Mouse (Mus musculus) heart, postnatal 36 days (tissue): ENCODE results near the gene Usp17lb. TPM values are rescaled to one million over a fixed set of nuclear protein-coding genes. Genes with fewer than 3 reads are reported as not detected.
"Not testable (repeated sequence)": the region's sequence is repeated elsewhere in the genome, so short reads cannot be mapped to it uniquely, and the experiment has no call there.

ENCODE experiments used
- DNase-seq, 2 experiments: peaks; one replicate each; pipeline ENCODE4 v3.0.0; 2021 to 2022
- intact Hi-C: fragments of 180-260 bp; cut with DNase I; formaldehyde crosslinking; loops from one replicate; pipeline ENCODE4 v1.15.1; 2025
- total RNA-seq, 2 experiments: library from RNA; stranded (reverse); gene quantifications; 2 replicates each; pipeline ENCODE4 v1.2.3; 2021

The Usp17lb gene
- not detected for total RNA-seq

GRCm38 (mm10) chr7:104842503-104842902 lies at the start of gene Usp17lb:
TSS of gene Usp17lb (minus strand) at chr7:104842603.
- intact Hi-C loops: no loop called here
- DNase-seq: no peak

- intact Hi-C loops: no loop called here
- DNase-seq: no peak
Observed at GRCm38 (mm10) chr7:104877731-104878130, 35.3 kb upstream of the Usp17lb start, which contains the start of gene Olfr665. TSS of gene Olfr665 (plus strand) at chr7:104878031.

GRCm38 (mm10) chr7:104861381-104861780 lies 19.0 kb upstream of the Usp17lb start:
- intact Hi-C loops: no loop called here
- no peak for DNase-seq

GRCm38 (mm10) chr7:104857683-104858082 lies 15.3 kb upstream of the Usp17lb start:
- intact Hi-C loops: no loop called here
- no peak for DNase-seq

- DNase-seq, intact Hi-C loops: not testable (repeated sequence)
Observed at GRCm38 (mm10) chr7:104856709-104857108, 14.3 kb upstream of the Usp17lb start, which contains the start of gene Usp17la. TSS of gene Usp17la (plus strand) at chr7:104857009.

- DNase-seq: no peak
- intact Hi-C loops: no loop called here
Observed at GRCm38 (mm10) chr7:104855248-104855750, 12.9 kb upstream of the Usp17lb start.

GRCm38 (mm10) chr7:104851546-104851945 lies 9.1 kb upstream of the Usp17lb start:
- intact Hi-C loops, DNase-seq: not testable (repeated sequence)

- DNase-seq: no peak
- intact Hi-C loops: no loop called here
Observed at GRCm38 (mm10) chr7:104843731-104844287, 1.4 kb upstream of the Usp17lb start.

GRCm38 (mm10) chr7:104810335-104810734 lies 32.1 kb downstream of the Usp17lb start:
- DNase-seq: not testable (repeated sequence)

GRCm38 (mm10) chr7:104790796-104791195 lies 51.6 kb downstream of the Usp17lb start:
- intact Hi-C loops: no loop called here
- no peak for DNase-seq

More at GRCm38 (mm10) chr7:104810335-104810734, 32.1 kb downstream of the Usp17lb start:
- intact Hi-C loops: not testable (repeated sequence)

Other genes with a start within 250 kb of the Usp17lb start
- not detected for gene Olfr655, start 240.8 kb downstream of the Usp17lb start, total RNA-seq
- not detected for gene Olfr656, start 228.6 kb downstream of the Usp17lb start, total RNA-seq
- not detected for gene Olfr657, start 217.8 kb downstream of the Usp17lb start, total RNA-seq
- gene Olfr658, start 195.3 kb downstream of the Usp17lb start, total RNA-seq: not detected
- gene Olfr659, start 175.8 kb downstream of the Usp17lb start, total RNA-seq: not detected
- not detected for gene Olfr661, start 156.1 kb downstream of the Usp17lb start, total RNA-seq
- gene Usp17le, start 65.1 kb downstream of the Usp17lb start, total RNA-seq: not detected
- not detected for gene Usp17la, start 14.4 kb upstream of the Usp17lb start, total RNA-seq
- not detected for gene Olfr665, start 35.4 kb upstream of the Usp17lb start, total RNA-seq
- not detected for gene Olfr666, start 53.3 kb upstream of the Usp17lb start, total RNA-seq
- not detected for gene Olfr667, start 78.9 kb upstream of the Usp17lb start, total RNA-seq
- not detected for gene Olfr668, start 85.5 kb upstream of the Usp17lb start, total RNA-seq
- gene Olfr669, start 91.6 kb upstream of the Usp17lb start, total RNA-seq: not detected
- not detected for gene Olfr670, start 120.0 kb upstream of the Usp17lb start, total RNA-seq
- not detected for gene Olfr671, start 136.5 kb upstream of the Usp17lb start, total RNA-seq
- not detected for gene Olfr672, start 159.4 kb upstream of the Usp17lb start, total RNA-seq
- not detected for gene Olfr675, start 185.9 kb upstream of the Usp17lb start, total RNA-seq
- not detected for gene Olfr676, start 190.1 kb upstream of the Usp17lb start, total RNA-seq
- not detected for gene Olfr677, start 208.8 kb upstream of the Usp17lb start, total RNA-seq
- not detected for gene Olfr678, start 221.9 kb upstream of the Usp17lb start, total RNA-seq
- not detected for gene Olfr679, start 238.6 kb upstream of the Usp17lb start, total RNA-seq